Mouse (Mus musculus) embryonic facial prominence, embryonic 11.5 days (tissue): ENCODE measurements at regions not wholly inside any gene's neighbourhood (a gene's known extent, or its start where the extent isn't known, plus 50 kb on each side); places are given as distances from the start of the nearest gene placed in this dataset.

Source experiments
- ATAC-seq: fragments of 200-750 bp; cut with Nextera tagmentation; replicated peaks from 2 replicates; pipeline ENCODE4 v1.8.0; 2017; ENCODE audit warnings: low read depth; ENCODE audit not compliant: insufficient number of reproducible peaks, low FRiP score, low TSS enrichment
- DNase-seq: peaks from one replicate; pipeline ENCODE4 v3.0.0-alpha.2; 2015; ENCODE audit warnings: low spot score
- H3K27ac ChIP-seq: fragments of 300-500 bp; sonication (generic); replicated peaks from 2 replicates; pipeline ENCODE4 v1.5.1; 2014; ENCODE audit warnings: mild to moderate bottlenecking, low read depth, low read length, control low read depth
- H3K27me3 ChIP-seq: fragments of 300-500 bp; sonication (generic); 2 replicates; pipeline ENCODE4 v1.6.1; 2014; ENCODE audit warnings: mild to moderate bottlenecking, low read length, moderate library complexity, mixed read lengths; ENCODE audit not compliant: control insufficient read depth, insufficient read depth
- H3K36me3 ChIP-seq: fragments of 300-500 bp; sonication (generic); replicated peaks from 2 replicates; pipeline ENCODE4 v1.6.1; 2014; ENCODE audit warnings: low read depth, mild to moderate bottlenecking, low read length, moderate library complexity, mixed read lengths; ENCODE audit not compliant: control insufficient read depth, insufficient read depth
- H3K4me1 ChIP-seq: fragments of 300-500 bp; sonication (generic); 2 replicates; pipeline ENCODE4 v1.6.1; 2014; ENCODE audit warnings: low read length, mixed read lengths; ENCODE audit not compliant: control insufficient read depth, insufficient read depth
- H3K4me2 ChIP-seq: fragments of 300-500 bp; sonication (generic); 2 replicates; pipeline ENCODE4 v1.6.1; 2014; ENCODE audit warnings: low read depth, mild to moderate bottlenecking, control low read depth, low read length, moderate library complexity
- H3K4me3 ChIP-seq: fragments of 300-500 bp; sonication (generic); 2 replicates; pipeline ENCODE4 v1.5.1; 2014; ENCODE audit warnings: low read depth, low read length, control low read depth
- H3K9ac ChIP-seq: fragments of 300-500 bp; sonication (generic); replicated peaks from 2 replicates; pipeline ENCODE4 v1.6.1; 2014; ENCODE audit warnings: mild to moderate bottlenecking, control low read depth, low read length
- H3K9me3 ChIP-seq: fragments of 300-500 bp; sonication (generic); replicated peaks from 2 replicates; pipeline ENCODE4 v1.6.1; 2016; ENCODE audit warnings: mild to moderate bottlenecking, low read length, inconsistent platforms, mixed read lengths; ENCODE audit not compliant: control insufficient read depth
- WGBS: fragments of 180-500 bp; shearing (Covaris S2); extraction: QIAGEN DNeasy Blood & Tissue Kit; methylation state at CpG from one replicate; pipeline ENCODE4 v1.1.7; 2014; 5-methylcytosine and 5-hydroxymethylcytosine counted together

DNA sequence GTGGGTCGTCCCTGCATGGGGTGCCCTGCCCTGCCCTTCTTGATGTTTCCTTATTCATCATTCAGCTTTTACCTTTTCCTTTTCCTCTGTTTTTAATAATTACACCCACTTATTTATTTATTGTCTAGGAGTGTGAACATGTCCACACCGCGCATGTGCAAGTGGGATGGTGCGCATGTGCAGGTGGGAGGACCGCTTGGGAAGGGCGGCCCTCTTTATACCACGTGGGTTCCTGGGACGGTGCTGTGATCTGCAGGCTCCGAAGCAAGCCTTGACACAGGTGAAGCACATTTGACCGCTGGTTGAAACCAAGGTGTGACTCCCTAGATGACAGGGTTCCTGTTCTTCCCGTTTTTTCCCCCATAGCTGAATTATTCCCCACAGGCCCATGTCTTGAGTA is 60.0 kb downstream of the Syf2 start:
- 87% methylated on average over 11 of the region's 11 CpGs for WGBS
- Histone ChIP-seq H3K4me3 (no peak overlapping the region), H3K36me3 (no peaks in the 10 kb centered on the region), H3K9ac (no peak overlapping the region), H3K27me3 (no peaks in the 10 kb centered on the region), H3K4me1 (no peaks in the 10 kb centered on the region; the same call in 1 of the 2 replicates), H3K4me2 (no peak overlapping the region), H3K9me3 (no peaks in the 10 kb centered on the region), H3K27ac (no peak overlapping the region)
- ATAC-seq (no peak), DNase-seq (no peak)

DNA sequence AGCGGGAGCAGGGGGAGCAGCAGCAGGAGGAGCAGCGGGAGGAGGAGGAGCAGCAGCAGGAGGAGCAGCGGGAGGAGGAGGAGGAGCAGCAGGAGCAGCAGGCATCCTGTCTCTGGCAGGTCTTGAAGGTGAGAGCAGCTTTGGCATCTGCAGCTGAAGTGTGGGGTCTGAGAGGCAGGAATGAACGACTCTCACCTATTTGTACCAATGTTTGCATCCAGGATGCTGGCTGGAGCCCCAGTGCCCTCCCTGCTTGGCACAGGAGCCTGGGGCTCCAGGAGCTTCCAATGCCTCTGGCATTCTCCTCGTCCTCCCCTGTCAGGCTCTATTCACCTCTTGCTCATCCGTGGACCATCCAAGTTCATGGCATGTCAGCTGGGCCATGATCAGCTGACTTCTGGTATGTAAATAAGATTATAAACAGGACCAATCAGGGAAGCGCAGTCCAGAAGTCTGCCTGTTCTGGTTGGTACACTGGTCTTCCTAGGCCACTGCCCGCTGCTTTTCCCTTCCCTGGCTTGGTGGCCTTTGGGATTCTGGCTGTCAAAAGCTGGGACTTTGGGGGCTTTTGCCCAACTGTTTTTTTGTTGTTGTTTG is 62.9 kb downstream of the Syf2 start:
- WGBS = 61% methylated on average over 8 of the region's 8 CpGs
- no peak overlapping the region for H3K4me3 ChIP-seq
- DNase-seq = no peak

DNA sequence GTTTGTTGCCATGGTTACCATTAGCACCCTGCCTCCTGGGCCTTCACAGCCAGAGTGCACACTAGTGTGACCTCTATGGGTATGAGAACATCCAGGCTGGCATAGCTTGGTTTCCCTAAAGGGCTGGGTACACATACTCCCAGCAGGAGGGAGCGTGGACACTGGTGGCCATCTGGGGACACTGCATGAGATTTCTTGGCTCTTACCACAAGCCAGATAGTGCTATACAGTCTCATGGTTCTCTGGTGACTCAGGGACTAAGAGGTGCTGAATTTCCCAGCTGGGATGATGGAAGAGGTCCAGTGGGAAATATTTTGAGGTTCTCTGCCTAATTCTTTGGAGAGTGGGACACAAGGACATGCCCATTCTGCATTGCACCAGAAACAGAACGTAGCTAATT is 63.5 kb downstream of the Syf2 start:
- WGBS = 81% methylated on average over 2 of the region's 2 CpGs
- no peaks in the 10 kb centered on the region; the same call in 1 of the 2 replicates for H3K4me1 ChIP-seq
- no peak overlapping the region for H3K27ac ChIP-seq
- no peak overlapping the region for H3K4me3 ChIP-seq
- H3K4me2 ChIP-seq = no peak overlapping the region
- H3K36me3 ChIP-seq = no peaks in the 10 kb centered on the region
- no peak overlapping the region for H3K9ac ChIP-seq
- H3K27me3 ChIP-seq = no peaks in the 10 kb centered on the region
- H3K9me3 ChIP-seq = no peaks in the 10 kb centered on the region
- no peak for DNase-seq
- no peak for ATAC-seq

More for the DNA sequence above, 62.9 kb downstream of the Syf2 start:
- no peak for ATAC-seq
- no peaks in the 10 kb centered on the region; the same call in 1 of the 2 replicates for H3K4me1 ChIP-seq
- no peak overlapping the region for H3K9ac ChIP-seq
- H3K4me2 ChIP-seq = no peak overlapping the region
- no peaks in the 10 kb centered on the region for H3K9me3 ChIP-seq
- H3K27me3 ChIP-seq = no peaks in the 10 kb centered on the region
- H3K27ac ChIP-seq = no peak overlapping the region
- no peaks in the 10 kb centered on the region for H3K36me3 ChIP-seq

DNA sequence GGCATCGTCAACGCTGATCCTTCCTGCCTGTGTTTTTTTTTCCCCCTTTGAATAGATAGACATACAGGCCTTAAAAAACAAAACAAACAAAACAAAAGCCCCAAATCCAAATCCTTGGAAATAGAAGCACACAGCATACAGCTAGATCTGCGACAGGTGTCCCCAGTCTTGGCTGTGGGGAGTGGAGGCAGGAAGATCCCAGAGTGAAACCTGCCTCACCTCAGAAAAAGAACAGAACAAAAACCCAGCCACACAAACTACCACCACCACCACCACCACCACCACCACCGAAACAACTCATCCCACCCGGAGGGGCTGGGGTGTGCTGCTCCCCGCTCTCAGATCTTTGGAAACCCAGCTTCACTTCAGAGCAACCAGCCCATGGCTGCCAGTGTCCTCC is 64.0 kb downstream of the Syf2 start:
- ATAC-seq (no peak), DNase-seq (no peak)
- no peak overlapping the region for H3K4me3 ChIP-seq
- H3K9me3 ChIP-seq = no peaks in the 10 kb centered on the region
- H3K27me3 ChIP-seq = no peaks in the 10 kb centered on the region
- H3K36me3 ChIP-seq = no peaks in the 10 kb centered on the region
- no peak overlapping the region for H3K9ac ChIP-seq
- 88% methylated on average over 6 of the region's 6 CpGs for WGBS
- no peak overlapping the region for H3K27ac ChIP-seq
- no peaks in the 10 kb centered on the region; the same call in 1 of the 2 replicates for H3K4me1 ChIP-seq
- H3K4me2 ChIP-seq = no peak overlapping the region

DNA sequence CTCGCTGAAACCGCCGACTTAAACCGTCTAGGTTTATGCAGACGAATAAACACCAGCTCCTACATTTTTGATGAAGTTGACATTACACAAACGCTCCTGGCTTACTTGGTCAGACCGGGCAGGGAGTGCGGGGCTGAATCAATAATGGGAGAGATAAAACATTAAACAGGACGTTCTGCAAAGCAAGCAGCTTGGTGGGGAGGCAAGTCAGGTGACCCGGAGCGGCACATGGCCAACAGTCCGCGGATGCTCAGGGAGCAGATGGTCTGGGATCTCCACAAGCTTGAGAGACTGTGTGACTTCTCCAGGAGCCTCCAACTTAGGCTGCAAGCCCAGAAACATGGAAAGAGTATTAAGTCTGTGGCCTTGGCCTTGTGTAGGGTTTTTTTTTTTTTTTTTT is 64.4 kb downstream of the Syf2 start:
- no peaks in the 10 kb centered on the region; the same call in 1 of the 2 replicates for H3K4me1 ChIP-seq
- no peak for ATAC-seq
- H3K9me3 ChIP-seq = no peaks in the 10 kb centered on the region
- WGBS = 72% methylated on average over 13 of the region's 13 CpGs
- H3K4me3 ChIP-seq = no peak overlapping the region
- H3K27me3 ChIP-seq = no peaks in the 10 kb centered on the region
- no peaks in the 10 kb centered on the region for H3K36me3 ChIP-seq
- H3K4me2 ChIP-seq = no peak overlapping the region
- no peak for DNase-seq
- no peak overlapping the region for H3K27ac ChIP-seq
- H3K9ac ChIP-seq = no peak overlapping the region

DNA sequence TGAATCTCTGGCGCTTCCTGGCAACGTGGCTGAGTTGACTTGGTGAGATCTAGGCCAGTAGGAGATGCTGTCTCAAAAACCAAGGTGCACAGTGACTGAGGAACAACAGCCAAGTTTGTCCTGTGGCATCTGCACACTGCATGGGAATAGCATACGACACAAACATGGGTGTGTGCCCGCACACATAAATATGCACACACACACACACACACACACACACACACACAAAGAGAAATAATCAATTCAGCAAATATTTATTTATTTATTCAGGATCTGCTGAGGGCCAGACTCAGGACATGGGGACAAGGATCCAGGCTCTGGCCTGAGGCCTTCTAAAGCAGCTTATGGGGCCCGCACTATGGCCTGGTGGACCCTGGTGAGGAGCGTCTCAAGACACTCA is 65.4 kb downstream of the Syf2 start:
- no peak for ATAC-seq
- H3K9me3 ChIP-seq = no peaks in the 10 kb centered on the region
- H3K4me3 ChIP-seq = no peak overlapping the region
- H3K9ac ChIP-seq = no peak overlapping the region
- H3K4me2 ChIP-seq = no peak overlapping the region
- no peaks in the 10 kb centered on the region for H3K4me1 ChIP-seq
- H3K36me3 ChIP-seq = no peaks in the 10 kb centered on the region
- 87% methylated on average over 6 of the region's 6 CpGs for WGBS
- no peaks in the 10 kb centered on the region for H3K27me3 ChIP-seq
- DNase-seq = no peak
- H3K27ac ChIP-seq = no peak overlapping the region

DNA sequence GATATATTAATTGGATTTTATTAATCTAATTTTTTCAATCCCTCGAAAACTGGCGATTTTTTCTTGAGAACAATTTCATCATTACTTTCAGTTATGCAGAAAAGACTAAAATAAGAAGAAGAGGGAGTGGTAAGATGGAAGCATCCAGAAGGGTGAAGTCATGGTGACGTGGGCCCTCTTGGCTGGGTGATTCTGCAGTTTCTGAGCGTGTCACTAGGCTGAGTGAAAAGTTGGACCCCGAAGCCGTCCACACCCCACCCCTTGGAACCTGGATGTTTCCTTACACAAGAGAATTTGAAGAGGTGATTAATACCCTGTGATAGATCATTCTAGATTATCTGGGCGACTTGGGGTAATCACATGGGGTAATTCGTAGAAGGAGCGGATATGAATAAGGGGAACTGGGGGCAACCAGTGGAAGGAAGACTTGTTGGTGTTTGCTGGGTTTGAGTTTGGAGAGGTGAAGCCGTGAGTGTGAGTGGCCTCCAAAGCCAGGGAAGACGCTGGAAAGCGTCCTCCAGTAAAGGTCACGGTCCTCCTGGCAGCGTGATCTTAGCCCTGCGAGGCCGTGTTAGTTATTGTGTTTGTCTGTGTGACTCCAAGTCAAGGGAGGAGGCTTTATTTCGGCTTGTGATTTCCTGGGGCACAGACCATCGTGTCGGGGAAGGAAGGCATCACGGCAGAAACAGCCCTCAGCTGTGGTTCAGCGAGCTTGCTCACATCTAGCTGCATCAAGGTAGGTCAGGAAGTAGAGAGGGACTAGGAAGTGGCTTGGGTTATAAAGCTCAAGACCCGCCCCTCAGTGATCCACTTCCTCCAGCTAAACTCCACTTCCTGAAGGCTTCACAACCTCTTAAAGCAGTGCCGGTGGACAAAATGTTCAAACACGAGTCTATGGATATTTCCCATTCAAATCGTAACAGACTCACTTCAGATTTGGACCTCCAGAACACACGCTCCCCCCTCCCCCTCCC is 67.0 kb downstream of the Syf2 start:
- Histone ChIP-seq H3K36me3 (no peaks in the 10 kb centered on the region), H3K9me3 (no peaks in the 10 kb centered on the region), H3K4me1 (peaks cover 3% of the 10 kb centered on the region; the same call in 1 of the 2 replicates), H3K4me2 (no peak overlapping the region), H3K27me3 (no peaks in the 10 kb centered on the region), H3K4me3 (no peak overlapping the region), H3K9ac (no peak overlapping the region), H3K27ac (no peak overlapping the region)
- ATAC-seq = no peak
- WGBS = 91% methylated on average over 26 of the region's 26 CpGs
- DNase-seq = no peak
